In genomic region chr5:149411509-149412193, GRCm38 (mm10) we compare ENCODE assay signal across 8 mouse cellular contexts. TPM values are rescaled to one million over a fixed set of nuclear protein-coding genes. Genes with fewer than 3 reads are reported as not detected.
A peak's percentile ranks its signal among the peaks of the same experiment; 100 is the strongest.
DNase-seq lines count a peak whose midpoint lies in the region; ATAC-seq lines count a peak whose summit lies in the region.

Medag (plus strand) TSS chr5:149411749.

- H3K27ac ChIP-seq in forebrain, embryonic 11.5 days (ENCODE audit: low read depth, low read length) = no peak within 1 kb of the TSS
- no peak within 1 kb of the TSS for H3K27ac ChIP-seq in heart, embryonic 14.5 days (replicated peaks in 1 of 2; ENCODE audit: control insufficient read depth in 1 of 2, insufficient read depth in 1 of 2, low read depth in 2 of 2, low read length in 2 of 2)
- H3K27ac ChIP-seq in liver, embryonic 15.5 days (replicated peaks) = no peak within 1 kb of the TSS
- H3K27ac ChIP-seq in neural tube, embryonic 15.5 days (replicated peaks) = peak within 1 kb of the TSS; percentile 65

- WGBS in forebrain, embryonic 11.5 days = 3% methylated on average over 38 of the region's 38 CpGs
- WGBS in heart, embryonic 14.5 days = 2% methylated on average over 38 of the region's 38 CpGs
- WGBS in liver, embryonic 15.5 days (ENCODE audit: insufficient replicate concordance) = 13% methylated on average over 38 of the region's 38 CpGs
- WGBS in neural tube, embryonic 15.5 days = 4% methylated on average over 38 of the region's 38 CpGs

- H3K27me3 ChIP-seq in forebrain, embryonic 11.5 days (ENCODE audit: control insufficient read depth, insufficient read depth, low read length) = peaks cover 9% of the 10 kb centered on the region; the same call in 1 of the 2 replicates
- peaks cover 13% of the 10 kb centered on the region for H3K27me3 ChIP-seq in heart, embryonic 14.5 days (ENCODE audit: control insufficient read depth, insufficient read depth, low read length)
- peaks cover 25% of the 10 kb centered on the region for H3K27me3 ChIP-seq in liver, embryonic 15.5 days
- H3K27me3 ChIP-seq in neural tube, embryonic 15.5 days (replicated peaks) = no peaks in the 10 kb centered on the region

- H3K36me3 ChIP-seq in forebrain, embryonic 11.5 days (ENCODE audit: control insufficient read depth, insufficient read depth, low read length) = no peaks in the 10 kb centered on the region
- H3K36me3 ChIP-seq in heart, embryonic 14.5 days (ENCODE audit: control insufficient read depth, insufficient read depth, low read length) = no peaks in the 10 kb centered on the region
- no peaks in the 10 kb centered on the region for H3K36me3 ChIP-seq in liver, embryonic 15.5 days (replicated peaks)
- no peaks in the 10 kb centered on the region for H3K36me3 ChIP-seq in neural tube, embryonic 15.5 days

- peak within 1 kb of the TSS; percentile 14 for H3K4me3 ChIP-seq in forebrain, embryonic 11.5 days (ENCODE audit: low read depth, low read length)
- H3K4me3 ChIP-seq in heart, embryonic 14.5 days (ENCODE audit: control insufficient read depth in 1 of 2, insufficient read depth in 1 of 2, low read depth in 1 of 2, low read length in 2 of 2) = peak within 1 kb of the TSS; percentile 37 to 45
- H3K4me3 ChIP-seq in liver, embryonic 15.5 days (replicated peaks) = 0 out of 2 replicates have a peak within 1 kb of the TSS, but pooled peaks have one; percentile 8
- peak within 1 kb of the TSS; percentile 29 for H3K4me3 ChIP-seq in neural tube, embryonic 15.5 days (replicated peaks)

- peak within 1 kb of the TSS; percentile 43 for H3K9ac ChIP-seq in forebrain, embryonic 11.5 days (ENCODE audit: low read length)
- H3K9ac ChIP-seq in heart, embryonic 14.5 days (ENCODE audit: low read length) = peak within 1 kb of the TSS; percentile 71
- H3K9ac ChIP-seq in liver, embryonic 15.5 days = no peak within 1 kb of the TSS
- H3K9ac ChIP-seq in neural tube, embryonic 15.5 days (replicated peaks) = peak within 1 kb of the TSS; percentile 17

- ATAC-seq in frontal cortex, adult (ENCODE audit: low TSS enrichment) = peak; percentile 13
- peak; percentile 71 for ATAC-seq in forebrain, embryonic 11.5 days (replicated peaks; ENCODE audit: low FRiP score)
- ATAC-seq in heart, embryonic 14.5 days (ENCODE audit: insufficient number of reproducible peaks, insufficient read depth, low FRiP score, low read depth) = peak; percentile 45
- ATAC-seq in liver, embryonic 15.5 days (ENCODE audit: insufficient read depth) = no peak
- ATAC-seq in neural tube, embryonic 15.5 days (ENCODE audit: low FRiP score) = peak; percentile 71

- peak within 1 kb of the TSS; percentile 47 for H3K4me2 ChIP-seq in forebrain, embryonic 11.5 days (ENCODE audit: low read depth, low read length, severe bottlenecking)
- peak within 1 kb of the TSS; percentile 90 for H3K4me2 ChIP-seq in heart, embryonic 14.5 days (ENCODE audit: low read length)
- H3K4me2 ChIP-seq in liver, embryonic 15.5 days = peak within 1 kb of the TSS; percentile 28
- H3K4me2 ChIP-seq in neural tube, embryonic 15.5 days = peak within 1 kb of the TSS; percentile 57

- no peaks in the 10 kb centered on the region for H3K9me3 ChIP-seq in forebrain, embryonic 11.5 days (ENCODE audit: control insufficient read depth, low read length)
- H3K9me3 ChIP-seq in heart, embryonic 14.5 days (ENCODE audit: control insufficient read depth, low read length) = peaks cover 4% of the 10 kb centered on the region; the same call in 1 of the 2 replicates
- H3K9me3 ChIP-seq in liver, embryonic 15.5 days (replicated peaks) = no peaks in the 10 kb centered on the region
- H3K9me3 ChIP-seq in neural tube, embryonic 15.5 days (replicated peaks) = no peaks in the 10 kb centered on the region

- H3K4me1 ChIP-seq in forebrain, embryonic 11.5 days (replicated peaks; ENCODE audit: control insufficient read depth, insufficient read depth, low read length) = peaks cover 8% of the 10 kb centered on the region; the same call in 1 of the 2 replicates
- peaks cover 8 to 14% of the 10 kb centered on the region in 2 experiments; a peak in 3 of 4 replicates for H3K4me1 ChIP-seq in heart, embryonic 14.5 days (ENCODE audit: control insufficient read depth in 2 of 2, insufficient read depth in 2 of 2, low read length in 2 of 2)
- H3K4me1 ChIP-seq in liver, embryonic 15.5 days (replicated peaks) = no peaks in the 10 kb centered on the region
- peaks cover 27% of the 10 kb centered on the region for H3K4me1 ChIP-seq in neural tube, embryonic 15.5 days

- DNase-seq in frontal cortex, postnatal 14 days (ENCODE audit: low spot score in 2 of 2) = no peak
- DNase-seq in forebrain, embryonic 11.5 days (ENCODE audit: low spot score) = peak; percentile 71
- peak; percentile 67 for DNase-seq in kidney, postnatal 10 days
- peak; percentile 73 to 89 for DNase-seq in urinary bladder, postnatal 36 days (ENCODE audit: low spot score in 2 of 2)

RNA-seq across cellular contexts. Expression of gene Medag, which starts in this region (rescaled TPM):
- polyA plus RNA-seq in forebrain, embryonic 11.5 days (2014; fragmentation: Nextera tagmentation; extraction: Ambion mirVana) = 1.0 and 1.4 TPM in 2 replicates
- polyA plus RNA-seq in heart, embryonic 14.5 days (2014; fragmentation: Nextera tagmentation; extraction: Ambion mirVana) = 2.2 TPM in 2 replicates
- 0.22 TPM in 2 replicates for polyA plus RNA-seq in liver, embryonic 15.5 days (2015; fragmentation: Nextera tagmentation; extraction: Ambion mirVana)
- polyA plus RNA-seq in neural tube, embryonic 15.5 days (2015; fragmentation: Nextera tagmentation; extraction: Ambion mirVana) = 1.8 and 2.5 TPM in 2 replicates

Comparison
In these comparisons a context has a peak if more than half of its experiments do, and no peak if none do; other contexts are left out.
1. DNase-seq: peak in forebrain, embryonic 11.5 days (single experiment), kidney, postnatal 10 days (single experiment) and urinary bladder, postnatal 36 days (2 of 2); none in frontal cortex, postnatal 14 days (0 of 2).
2. H3K4me2 ChIP-seq: peak in every context shown above with its lines; median percentile 90 in heart, embryonic 14.5 days; 57 in neural tube, embryonic 15.5 days; 47 in forebrain, embryonic 11.5 days; 28 in liver, embryonic 15.5 days.
3. Peak in every context shown above with its lines, with median percentiles within 50 percentile points of each other: H3K4me3 ChIP-seq.